ENCODE assay signal across 9 mouse cellular contexts in genomic region chr12:103425016-103425728, GRCm38 (mm10). TPM values are rescaled to one million over a fixed set of nuclear protein-coding genes. Genes with fewer than 3 reads are reported as not detected.
DNase-seq lines count a peak whose midpoint lies in the region; ATAC-seq and TF ChIP-seq lines count a peak whose summit lies in the region.
"Had no signal": no experiment of that assay in that cellular context is flagged by ENCODE, and none has a peak within 500 bp of the region (broad histone marks: within the 10 kb centered on the region; RNA-seq: fewer than 3 reads in every experiment).

No protein-coding gene starts in this region.

- H3K79me3 ChIP-seq in C2C12 (ENCODE audit: low read depth): peaks cover 53% of the 10 kb centered on the region

- TF ChIP-seq CTCF in gastrocnemius, adult 2 months (IDR thresholded peaks at IDR 0.05): no peak
- no peak for TF ChIP-seq CTCF in C2C12 (IDR thresholded peaks at IDR 0.05; ENCODE audit: control insufficient read depth, insufficient read depth, insufficient read length)
- no peak for TF ChIP-seq CTCF in intestine, postnatal 0 days (IDR thresholded peaks at IDR 0.05; ENCODE audit: low read depth)

- peak overlapping the region; percentile 93 for H3K4me3 ChIP-seq in gastrocnemius, adult 2 months
- peak overlapping the region; percentile 98 for H3K4me3 ChIP-seq in C2C12 (ENCODE audit: insufficient read depth, poor library complexity, severe bottlenecking)
- H3K4me3 ChIP-seq in embryonic facial prominence, embryonic 13.5 days: peak overlapping the region; percentile 93
- peak overlapping the region; percentile 69 for H3K4me3 ChIP-seq in intestine, postnatal 0 days (ENCODE audit: low read depth, low read length)
- H3K4me3 ChIP-seq in neural tube, embryonic 14.5 days (ENCODE audit: low read depth, low read length): peak overlapping the region; percentile 75

- H3K27ac ChIP-seq in gastrocnemius, adult 2 months: peak overlapping the region; percentile 97
- no peak overlapping the region for H3K27ac ChIP-seq in embryonic facial prominence, embryonic 13.5 days
- 0 out of 2 replicates have a peak overlapping the region, but pooled peaks have one; percentile 36 for H3K27ac ChIP-seq in intestine, postnatal 0 days (ENCODE audit: low read depth, low read length)
- peak overlapping the region; percentile 73 for H3K27ac ChIP-seq in neural tube, embryonic 14.5 days (ENCODE audit: low read depth, low read length)

- H3K4me1 ChIP-seq in embryonic facial prominence, embryonic 13.5 days: peaks cover 33% of the 10 kb centered on the region
- 0 out of 2 replicates have a peak, but pooled peaks cover 8% of the 10 kb centered on the region for H3K4me1 ChIP-seq in intestine, postnatal 0 days (replicated peaks; ENCODE audit: control insufficient read depth, insufficient read depth, low read length)
- H3K4me1 ChIP-seq in neural tube, embryonic 14.5 days (ENCODE audit: control insufficient read depth, insufficient read depth, low read length): peaks cover 32% of the 10 kb centered on the region

- DNase-seq in gastrocnemius, adult 2 months: no peak
- DNase-seq in gastrocnemius, postnatal 36 days: no peak
- no peak for DNase-seq in left cerebral cortex, adult 9 months (ENCODE audit: low spot score in 2 of 2)
- no peak for DNase-seq in adrenal gland, postnatal 25 days

- 8% methylated on average over 33 of the region's 33 CpGs for WGBS in embryonic facial prominence, embryonic 13.5 days
- 9% methylated on average over 33 of the region's 33 CpGs for WGBS in intestine, postnatal 0 days
- 10% methylated on average over 33 of the region's 33 CpGs for WGBS in neural tube, embryonic 14.5 days

- H3K9me3 ChIP-seq in embryonic facial prominence, embryonic 13.5 days: no peaks in the 10 kb centered on the region
- no peaks in the 10 kb centered on the region for H3K9me3 ChIP-seq in intestine, postnatal 0 days (ENCODE audit: control insufficient read depth)
- H3K9me3 ChIP-seq in neural tube, embryonic 14.5 days (ENCODE audit: control insufficient read depth, low read length): no peaks in the 10 kb centered on the region

- intact Hi-C loops in gastrocnemius, adult 2 months (cut with DNase I): no loop called here
- intact Hi-C loops in gastrocnemius, postnatal 36 days (cut with DNase I): loop anchor here (10.0 kb wide), 1 partner anchor 220 kb away; no protein-coding TSS in a partner anchor

- peak overlapping the region; percentile 93 for H3K9ac ChIP-seq in embryonic facial prominence, embryonic 13.5 days
- peak overlapping the region; percentile 72 for H3K9ac ChIP-seq in intestine, postnatal 0 days (ENCODE audit: low read depth, low read length)
- peak overlapping the region; percentile 76 for H3K9ac ChIP-seq in neural tube, embryonic 14.5 days (replicated peaks; ENCODE audit: low read depth, low read length)

- peak overlapping the region; percentile 86 for H3ac ChIP-seq in C2C12 (ENCODE audit: control insufficient read depth, insufficient read length, low read depth)

- H3K27me3 ChIP-seq in C2C12 (ENCODE audit: control insufficient read depth, insufficient read depth, insufficient read length): no peaks in the 10 kb centered on the region
- H3K27me3 ChIP-seq in embryonic facial prominence, embryonic 13.5 days: no peaks in the 10 kb centered on the region
- no peaks in the 10 kb centered on the region for H3K27me3 ChIP-seq in intestine, postnatal 0 days (replicated peaks; ENCODE audit: control insufficient read depth, insufficient read depth, low read length)
- H3K27me3 ChIP-seq in neural tube, embryonic 14.5 days (ENCODE audit: control insufficient read depth, insufficient read depth, low read length): no peaks in the 10 kb centered on the region

- H3K4me2 ChIP-seq in embryonic facial prominence, embryonic 13.5 days: peak overlapping the region; percentile 87
- peak overlapping the region; percentile 73 for H3K4me2 ChIP-seq in intestine, postnatal 0 days (replicated peaks; ENCODE audit: low read depth)
- H3K4me2 ChIP-seq in neural tube, embryonic 14.5 days (ENCODE audit: low read depth, low read length): peak overlapping the region; percentile 98

- peaks cover 56% of the 10 kb centered on the region for H3K79me2 ChIP-seq in C2C12 (ENCODE audit: control insufficient read depth, insufficient read depth)

- H3K36me3 ChIP-seq in C2C12 (ENCODE audit: control insufficient read depth, insufficient read depth): peaks cover 34% of the 10 kb centered on the region
- H3K36me3 ChIP-seq in embryonic facial prominence, embryonic 13.5 days: peaks cover 17% of the 10 kb centered on the region
- peaks cover 17% of the 10 kb centered on the region; the same call in 1 of the 2 replicates for H3K36me3 ChIP-seq in intestine, postnatal 0 days (ENCODE audit: control insufficient read depth, insufficient read depth)
- peaks cover 9% of the 10 kb centered on the region; the same call in 1 of the 2 replicates for H3K36me3 ChIP-seq in neural tube, embryonic 14.5 days (ENCODE audit: control insufficient read depth, insufficient read depth, low read length)

- peak; percentile 8; the same call in 1 of the 2 replicates for ATAC-seq in embryonic facial prominence, embryonic 13.5 days (ENCODE audit: insufficient number of reproducible peaks, insufficient read depth, low FRiP score, low TSS enrichment, low read depth)
- ATAC-seq in intestine, postnatal 0 days: peak; percentile 25
- no peak; the same call in 1 of the 2 replicates for ATAC-seq in neural tube, embryonic 14.5 days (ENCODE audit: low read depth)

TF ChIP-seq in C2C12, 6 proteins besides CTCF, POLR2A, EP300 and RAD21:
- no peak for TF ChIP-seq MAX (IDR thresholded peaks at IDR 0.05)
- TF ChIP-seq FOSL1 (IDR thresholded peaks at IDR 0.05; ENCODE audit: insufficient read depth, low read length, poor library complexity, severe bottlenecking): no peak
- no peak for TF ChIP-seq USF1 (IDR thresholded peaks at IDR 0.05; ENCODE audit: low read depth)
- TF ChIP-seq MYOG (IDR thresholded peaks at IDR 0.05; ENCODE audit: control insufficient read depth, extremely low read depth, insufficient read length): no peak
- TF ChIP-seq MYOD1 (IDR thresholded peaks at IDR 0.05; ENCODE audit: control insufficient read depth, insufficient read length, low read depth): no peak
- no peak for TF ChIP-seq CEBPB (IDR thresholded peaks at IDR 0.05; ENCODE audit: low read depth)

RNA-seq across cellular contexts. Expression of gene Ddx24, which starts 0.5 kb away (rescaled TPM):
- 10 to 100 TPM; 75.2 to 83.5 TPM for total RNA-seq in gastrocnemius, adult 2 months (2021)
- total RNA-seq in gastrocnemius, postnatal 36 days (2021): 10 to 100 TPM; 51.2 to 66.7 TPM
- polyA plus RNA-seq in C2C12 (2012; fragmentation: generic; extraction: Trizol): 68.6 TPM
- 137 and 142 TPM in 2 replicates for polyA plus RNA-seq in embryonic facial prominence, embryonic 13.5 days (2015; fragmentation: Nextera tagmentation; extraction: Ambion mirVana)
- polyA plus RNA-seq in intestine, postnatal 0 days (2015; fragmentation: Nextera tagmentation; extraction: Ambion mirVana): 84.6 and 106 TPM in 2 replicates
- polyA plus RNA-seq in neural tube, embryonic 14.5 days (2014; fragmentation: Nextera tagmentation; extraction: Ambion mirVana): 152 and 160 TPM in 2 replicates
- total RNA-seq in adrenal gland, postnatal 25 days (2021): 109 TPM in 2 replicates

RNA-seq across cellular contexts. Expression of gene Ifi27, which starts 8.8 kb away (rescaled TPM):
- total RNA-seq in gastrocnemius, adult 2 months (2021): 10 to 100 TPM; 46.8 to 61.0 TPM
- 10 to 100 TPM; 48.9 to 70.6 TPM for total RNA-seq in gastrocnemius, postnatal 36 days (2021)
- polyA plus RNA-seq in C2C12 (2012; fragmentation: generic; extraction: Trizol): 55.2 TPM
- 37.9 and 41.2 TPM in 2 replicates for polyA plus RNA-seq in embryonic facial prominence, embryonic 13.5 days (2015; fragmentation: Nextera tagmentation; extraction: Ambion mirVana)
- polyA plus RNA-seq in intestine, postnatal 0 days (2015; fragmentation: Nextera tagmentation; extraction: Ambion mirVana): 79.3 and 84.8 TPM in 2 replicates
- 3.6 and 10.9 TPM in 2 replicates for polyA plus RNA-seq in neural tube, embryonic 14.5 days (2014; fragmentation: Nextera tagmentation; extraction: Ambion mirVana)
- total RNA-seq in adrenal gland, postnatal 25 days (2021): 843 and 1,153 TPM in 2 replicates

RNA-seq across cellular contexts. Expression of gene 9330161L09Rik, which starts 17.6 kb away (rescaled TPM):
- 1 to 10 TPM in 1 of 2 experiments, under 1 TPM in 1; 0.82 to 1.9 TPM for total RNA-seq in gastrocnemius, adult 2 months (2021)
- under 1 TPM in 1 of 2 experiments, not detected in 1; 0.71 TPM for total RNA-seq in gastrocnemius, postnatal 36 days (2021)
- 0.69 TPM for polyA plus RNA-seq in C2C12 (2012; fragmentation: generic; extraction: Trizol)
- polyA plus RNA-seq in embryonic facial prominence, embryonic 13.5 days (2015; fragmentation: Nextera tagmentation; extraction: Ambion mirVana): 0.45 and 0.63 TPM in 2 replicates
- 0.35 TPM in 1 of 2 replicates, not detected in the other for polyA plus RNA-seq in intestine, postnatal 0 days (2015; fragmentation: Nextera tagmentation; extraction: Ambion mirVana)
- polyA plus RNA-seq in neural tube, embryonic 14.5 days (2014; fragmentation: Nextera tagmentation; extraction: Ambion mirVana): 1.7 and 1.8 TPM in 2 replicates
- 1.3 and 1.6 TPM in 2 replicates for total RNA-seq in adrenal gland, postnatal 25 days (2021)

RNA-seq across cellular contexts. Expression of gene Ifi27l2a, which starts 18.3 kb away (rescaled TPM):
- 10 to 100 TPM in 1 of 2 experiments, 1 to 10 TPM in 1; 5.9 to 11.1 TPM for total RNA-seq in gastrocnemius, adult 2 months (2021)
- 10 to 100 TPM in 1 of 2 experiments, 1 to 10 TPM in 1; 7.6 to 33.2 TPM for total RNA-seq in gastrocnemius, postnatal 36 days (2021)
- polyA plus RNA-seq in C2C12 (2012; fragmentation: generic; extraction: Trizol): 0.53 TPM
- polyA plus RNA-seq in embryonic facial prominence, embryonic 13.5 days (2015; fragmentation: Nextera tagmentation; extraction: Ambion mirVana): 5.1 and 6.1 TPM in 2 replicates
- polyA plus RNA-seq in intestine, postnatal 0 days (2015; fragmentation: Nextera tagmentation; extraction: Ambion mirVana): 86.6 and 95.5 TPM in 2 replicates
- polyA plus RNA-seq in neural tube, embryonic 14.5 days (2014; fragmentation: Nextera tagmentation; extraction: Ambion mirVana): 4.9 TPM in 1 of 2 replicates, not detected in the other
- 30.3 and 36.9 TPM in 2 replicates for total RNA-seq in adrenal gland, postnatal 25 days (2021)

RNA-seq across cellular contexts. Expression of gene Ifi27l2b, which starts 31.9 kb away (rescaled TPM):
- not detected for total RNA-seq in gastrocnemius, adult 2 months (2021)
- not detected for total RNA-seq in gastrocnemius, postnatal 36 days (2021)
- polyA plus RNA-seq in C2C12 (2012; fragmentation: generic; extraction: Trizol): 0.12 TPM
- polyA plus RNA-seq in embryonic facial prominence, embryonic 13.5 days (2015; fragmentation: Nextera tagmentation; extraction: Ambion mirVana): 0.48 TPM in 1 of 2 replicates, not detected in the other
- 505 and 529 TPM in 2 replicates for polyA plus RNA-seq in intestine, postnatal 0 days (2015; fragmentation: Nextera tagmentation; extraction: Ambion mirVana)
- polyA plus RNA-seq in neural tube, embryonic 14.5 days (2014; fragmentation: Nextera tagmentation; extraction: Ambion mirVana): not detected in 2 replicates
- total RNA-seq in adrenal gland, postnatal 25 days (2021): not detected in 2 replicates
- total RNA-seq: left cerebral cortex, adult 18-20 months had no signal
